Mouse (Mus musculus): ENCODE results near the gene Rec8. TPM values are rescaled to one million over a fixed set of nuclear protein-coding genes. Genes with fewer than 3 reads are reported as not detected.

Gene Rec8
- total and polyA plus RNA-seq, 2 experiments: 0.46 to 2.3 TPM

DNA sequence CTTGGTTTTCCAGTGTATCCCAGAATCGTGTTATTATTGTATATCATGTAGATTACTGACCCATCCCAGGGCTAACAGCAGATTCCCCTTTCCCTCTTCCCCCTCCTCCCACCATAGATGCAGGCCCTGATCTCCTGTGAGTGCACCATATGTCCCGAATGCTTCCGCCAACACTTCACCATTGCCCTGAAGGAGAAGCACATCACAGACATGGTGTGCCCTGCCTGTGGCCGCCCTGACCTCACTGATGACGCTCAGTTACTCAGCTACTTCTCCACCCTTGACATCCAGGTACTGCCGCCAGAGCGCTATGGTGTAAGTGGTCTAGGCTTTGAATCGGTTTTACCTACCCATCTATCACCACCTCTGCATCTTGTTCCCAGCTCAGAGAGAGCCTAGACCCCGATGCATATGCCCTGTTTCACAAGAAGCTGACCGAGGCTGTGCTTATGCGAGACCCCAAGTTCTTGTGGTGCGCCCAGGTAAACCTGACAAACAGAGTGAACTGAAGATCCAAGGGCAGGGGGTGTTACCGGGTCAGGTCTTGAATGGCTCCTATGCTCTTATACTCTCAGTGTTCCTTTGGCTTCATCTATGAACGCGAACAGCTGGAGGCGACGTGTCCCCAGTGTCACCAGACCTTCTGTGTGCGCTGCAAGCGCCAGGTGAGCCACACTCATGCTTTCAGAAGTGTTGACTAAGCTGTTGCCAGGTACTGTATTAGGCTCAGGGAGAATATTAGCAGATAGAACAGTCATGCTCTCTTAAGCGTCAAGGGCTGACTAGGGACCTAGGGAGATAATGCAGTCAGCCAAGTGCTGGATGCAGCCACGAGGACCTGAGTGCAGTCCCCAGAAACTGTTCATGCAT is 19.1 kb upstream of the Rec8 start:
- Histone ChIP-seq H3K4me1 (ENCODE audit: control insufficient read depth, insufficient read depth, low read length) (peaks cover 12% of the 10 kb centered on the region; the same call in 1 of the 2 replicates), H3K27me3 (ENCODE audit: control insufficient read depth, insufficient read depth, low read length) (no peaks in the 10 kb centered on the region), H3K27ac (replicated peaks; ENCODE audit: insufficient read depth, low read depth, low read length) (no peak overlapping the region), H3K9ac (ENCODE audit: low read depth, low read length) (no peak overlapping the region), H3K36me3 (ENCODE audit: control insufficient read depth, insufficient read depth, low read length) (peaks cover 34% of the 10 kb centered on the region), H3K79me2 (ENCODE audit: control insufficient read depth, insufficient read depth, low read length) (peaks cover 14% of the 10 kb centered on the region; the same call in 1 of the 2 replicates), H3K4me3 (ENCODE audit: insufficient read depth, low read depth, low read length) (no peak overlapping the region)
- no peak for TF ChIP-seq CTCF (IDR thresholded peaks at IDR 0.05; ENCODE audit: low read depth, low read length)
- no peak for TF ChIP-seq POLR2A (IDR thresholded peaks at IDR 0.05; ENCODE audit: extremely low read depth, insufficient read depth, low read length)
- WGBS: 95% methylated on average over 21 of the region's 21 CpGs
- no peak for DNase-seq (ENCODE audit: extremely low read depth, low read depth, low spot score)

DNA sequence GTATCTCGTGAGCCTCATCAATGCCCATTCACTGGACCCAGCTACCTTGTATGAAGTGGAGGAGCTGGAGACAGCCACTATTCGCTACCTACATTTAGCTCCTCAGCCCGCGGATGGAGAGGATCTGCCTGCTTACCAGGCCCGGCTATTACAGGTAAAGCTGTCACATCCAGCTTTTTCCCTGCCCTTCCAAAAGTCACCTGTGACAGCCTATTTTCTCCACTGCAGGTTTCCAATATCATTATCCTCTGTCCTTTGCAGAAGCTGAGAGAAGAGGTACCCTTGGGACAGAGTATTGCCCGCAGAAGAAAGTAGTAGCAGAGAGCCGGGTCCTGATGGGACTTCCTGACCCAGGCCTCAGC is 14.6 kb upstream of the Rec8 start, which contains the start of gene Irf9:
Irf9 (plus strand) TSS at position 301 of the 362 bp plus-strand sequence.
- TF ChIP-seq POLR2A (IDR thresholded peaks at IDR 0.05; ENCODE audit: extremely low read depth, insufficient read depth, low read length) (no peak), CTCF (IDR thresholded peaks at IDR 0.05; ENCODE audit: low read depth, low read length) (no peak)
- H3K27me3 ChIP-seq (ENCODE audit: control insufficient read depth, insufficient read depth, low read length): no peaks in the 10 kb centered on the region
- peaks cover 2% of the 10 kb centered on the region; the same call in 1 of the 2 replicates for H3K79me2 ChIP-seq (ENCODE audit: control insufficient read depth, insufficient read depth, low read length)
- no peak for DNase-seq (ENCODE audit: extremely low read depth, low read depth, low spot score)
- WGBS: 74% methylated on average over 7 of the region's 7 CpGs
- H3K4me3 ChIP-seq (ENCODE audit: insufficient read depth, low read depth, low read length): peak within 1 kb of the TSS; percentile 75
- peak within 1 kb of the TSS; percentile 96 for H3K27ac ChIP-seq (replicated peaks; ENCODE audit: insufficient read depth, low read depth, low read length)
- H3K9ac ChIP-seq (ENCODE audit: low read depth, low read length): peak within 1 kb of the TSS; percentile 83
- H3K36me3 ChIP-seq (ENCODE audit: control insufficient read depth, insufficient read depth, low read length): peaks cover 38% of the 10 kb centered on the region
- peaks cover 22% of the 10 kb centered on the region for H3K4me1 ChIP-seq (ENCODE audit: control insufficient read depth, insufficient read depth, low read length)

DNA sequence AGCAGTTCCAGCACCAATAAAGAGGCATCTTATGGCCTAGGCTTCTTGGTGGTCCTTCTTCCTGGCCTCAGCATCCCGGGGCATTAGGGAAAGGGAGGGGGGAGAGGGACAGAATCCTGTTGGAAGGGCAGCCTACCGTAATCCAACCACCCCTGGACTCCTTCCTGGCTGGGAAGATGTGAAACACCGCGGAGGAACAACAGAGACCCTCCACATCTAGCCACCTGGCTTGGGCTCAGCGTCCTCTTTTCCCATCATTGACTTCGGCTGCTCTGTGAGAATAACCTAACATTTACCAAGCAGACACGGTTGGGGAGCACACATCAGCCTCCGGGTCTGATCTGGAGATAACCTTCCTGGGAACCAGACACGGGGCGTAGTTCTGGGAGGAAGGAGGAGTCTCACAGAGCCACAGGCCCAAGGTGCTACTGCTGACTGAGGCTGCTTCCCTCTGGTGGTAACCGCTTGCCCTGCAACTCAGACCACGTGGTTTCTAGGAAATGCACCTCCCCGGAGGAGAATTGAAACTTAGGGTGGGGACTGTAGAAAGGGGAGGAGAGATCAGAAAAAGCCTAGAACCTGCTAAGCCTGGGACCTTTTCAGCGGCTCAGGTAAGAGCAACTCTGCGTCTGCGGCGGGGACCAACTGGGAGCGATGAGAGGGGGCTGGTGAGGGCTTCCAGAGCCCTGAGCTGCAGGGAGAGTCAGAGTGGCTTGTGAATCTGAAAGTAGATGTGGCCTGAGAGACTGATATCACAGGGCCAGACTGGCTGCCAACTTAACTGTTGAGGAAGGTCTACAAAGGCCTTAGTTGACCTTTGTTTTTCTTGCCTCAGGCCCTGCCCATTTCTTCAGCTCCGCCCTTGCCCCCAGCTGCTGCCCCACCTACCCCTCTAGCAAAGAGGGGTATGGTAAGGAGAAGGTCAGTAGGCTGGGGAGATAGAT is 13.9 kb upstream of the Rec8 start:
- peak overlapping the region; percentile 83 for H3K9ac ChIP-seq (ENCODE audit: low read depth, low read length)
- TF ChIP-seq CTCF (IDR thresholded peaks at IDR 0.05; ENCODE audit: low read depth, low read length) (peak; percentile 94), POLR2A (IDR thresholded peaks at IDR 0.05; ENCODE audit: extremely low read depth, insufficient read depth, low read length) (peak; percentile 24)
- 4% methylated on average over 19 of the region's 19 CpGs for WGBS

DNA sequence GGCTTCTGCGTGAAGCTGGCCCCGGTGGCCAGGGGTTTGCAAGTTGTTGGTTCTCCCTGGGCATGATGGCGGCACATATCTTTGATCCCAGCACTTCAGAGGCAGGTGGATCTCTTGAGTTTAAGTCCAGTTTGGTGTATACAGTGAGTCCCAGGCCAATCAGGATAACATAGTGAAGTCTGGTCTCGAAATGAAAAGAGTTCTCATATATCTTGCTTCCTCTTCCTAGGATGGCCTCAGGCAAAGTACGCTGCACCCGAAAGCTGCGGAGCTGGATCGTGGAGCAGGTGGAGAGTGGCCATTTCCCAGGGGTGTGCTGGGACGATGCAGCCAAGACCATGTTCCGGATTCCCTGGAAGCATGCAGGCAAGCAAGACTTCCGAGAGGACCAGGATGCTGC is 13.0 kb upstream of the Rec8 start:
- WGBS: 81% methylated on average over 11 of the region's 11 CpGs
- DNase-seq (ENCODE audit: extremely low read depth, low read depth, low spot score): no peak
- Histone ChIP-seq H3K36me3 (ENCODE audit: control insufficient read depth, insufficient read depth, low read length) (peaks cover 45% of the 10 kb centered on the region), H3K4me1 (ENCODE audit: control insufficient read depth, insufficient read depth, low read length) (peaks cover 22% of the 10 kb centered on the region), H3K4me3 (ENCODE audit: insufficient read depth, low read depth, low read length) (peak overlapping the region; percentile 75), H3K27me3 (ENCODE audit: control insufficient read depth, insufficient read depth, low read length) (no peaks in the 10 kb centered on the region), H3K9ac (ENCODE audit: low read depth, low read length) (peak overlapping the region; percentile 55), H3K79me2 (ENCODE audit: control insufficient read depth, insufficient read depth, low read length) (peaks cover 2% of the 10 kb centered on the region; the same call in 1 of the 2 replicates), H3K27ac (replicated peaks; ENCODE audit: insufficient read depth, low read depth, low read length) (peak overlapping the region; percentile 96)
- TF ChIP-seq CTCF (IDR thresholded peaks at IDR 0.05; ENCODE audit: low read depth, low read length): no peak
- TF ChIP-seq POLR2A (IDR thresholded peaks at IDR 0.05; ENCODE audit: extremely low read depth, insufficient read depth, low read length): no peak

More for the DNA sequence above, 13.9 kb upstream of the Rec8 start:
- DNase-seq (ENCODE audit: extremely low read depth, low read depth, low spot score): peak; percentile 96
- H3K27me3 ChIP-seq (ENCODE audit: control insufficient read depth, insufficient read depth, low read length): no peaks in the 10 kb centered on the region
- H3K4me3 ChIP-seq (ENCODE audit: insufficient read depth, low read depth, low read length): peak overlapping the region; percentile 75
- H3K27ac ChIP-seq (replicated peaks; ENCODE audit: insufficient read depth, low read depth, low read length): peak overlapping the region; percentile 96
- H3K36me3 ChIP-seq (ENCODE audit: control insufficient read depth, insufficient read depth, low read length): peaks cover 39% of the 10 kb centered on the region
- peaks cover 2% of the 10 kb centered on the region; the same call in 1 of the 2 replicates for H3K79me2 ChIP-seq (ENCODE audit: control insufficient read depth, insufficient read depth, low read length)
- peaks cover 22% of the 10 kb centered on the region for H3K4me1 ChIP-seq (ENCODE audit: control insufficient read depth, insufficient read depth, low read length)

DNA sequence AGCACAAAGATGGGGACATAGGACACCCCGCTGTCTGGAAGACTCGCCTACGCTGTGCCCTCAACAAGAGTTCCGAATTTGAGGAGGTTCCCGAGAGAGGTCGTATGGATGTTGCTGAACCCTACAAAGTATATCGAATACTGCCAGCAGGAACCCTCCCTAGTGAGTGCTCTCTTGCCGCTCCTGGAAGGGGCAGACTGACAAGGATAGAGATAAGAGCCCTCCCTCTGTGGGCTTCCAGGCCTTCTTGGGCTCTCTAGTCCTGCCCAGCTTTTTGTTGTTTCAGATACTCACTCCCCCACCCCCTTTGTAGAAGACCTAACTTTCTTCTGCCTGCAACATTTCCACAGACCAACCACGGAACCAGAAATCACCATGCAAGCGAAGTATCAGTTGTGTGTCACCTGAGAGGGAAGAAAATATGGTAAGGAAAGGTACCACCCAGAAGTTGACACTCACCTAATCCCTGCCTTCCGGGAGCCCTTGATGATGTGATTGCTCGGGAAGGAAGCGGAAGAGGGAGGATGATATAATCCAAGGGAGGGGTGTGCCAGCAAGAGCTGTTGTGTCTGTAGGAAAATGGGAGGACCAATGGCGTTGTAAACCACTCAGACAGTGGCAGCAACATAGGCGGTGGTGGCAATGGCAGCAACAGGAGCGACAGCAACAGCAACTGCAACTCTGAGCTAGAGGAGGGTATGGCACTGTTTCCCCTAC is 11.9 kb upstream of the Rec8 start:
- H3K36me3 ChIP-seq (ENCODE audit: control insufficient read depth, insufficient read depth, low read length): peaks cover 39% of the 10 kb centered on the region
- no peak overlapping the region for H3K4me3 ChIP-seq (ENCODE audit: insufficient read depth, low read depth, low read length)
- peaks cover 2% of the 10 kb centered on the region; the same call in 1 of the 2 replicates for H3K79me2 ChIP-seq (ENCODE audit: control insufficient read depth, insufficient read depth, low read length)
- 91% methylated on average over 16 of the region's 16 CpGs for WGBS
- TF ChIP-seq POLR2A (IDR thresholded peaks at IDR 0.05; ENCODE audit: extremely low read depth, insufficient read depth, low read length) (no peak), CTCF (IDR thresholded peaks at IDR 0.05; ENCODE audit: low read depth, low read length) (no peak)
- H3K4me1 ChIP-seq (ENCODE audit: control insufficient read depth, insufficient read depth, low read length): peaks cover 22% of the 10 kb centered on the region
- H3K27me3 ChIP-seq (ENCODE audit: control insufficient read depth, insufficient read depth, low read length): no peaks in the 10 kb centered on the region
- H3K9ac ChIP-seq (ENCODE audit: low read depth, low read length): no peak overlapping the region
- DNase-seq (ENCODE audit: extremely low read depth, low read depth, low spot score): no peak
- no peak overlapping the region for H3K27ac ChIP-seq (replicated peaks; ENCODE audit: insufficient read depth, low read depth, low read length)
